Mouse (Mus musculus): ENCODE measurements at regions not wholly inside any gene's neighbourhood (a gene's known extent, or its start where the extent isn't known, plus 50 kb on each side); places are given as distances from the start of the nearest gene placed in this dataset.
A peak's percentile ranks its signal among the peaks of the same experiment; 100 is the strongest.

DNA sequence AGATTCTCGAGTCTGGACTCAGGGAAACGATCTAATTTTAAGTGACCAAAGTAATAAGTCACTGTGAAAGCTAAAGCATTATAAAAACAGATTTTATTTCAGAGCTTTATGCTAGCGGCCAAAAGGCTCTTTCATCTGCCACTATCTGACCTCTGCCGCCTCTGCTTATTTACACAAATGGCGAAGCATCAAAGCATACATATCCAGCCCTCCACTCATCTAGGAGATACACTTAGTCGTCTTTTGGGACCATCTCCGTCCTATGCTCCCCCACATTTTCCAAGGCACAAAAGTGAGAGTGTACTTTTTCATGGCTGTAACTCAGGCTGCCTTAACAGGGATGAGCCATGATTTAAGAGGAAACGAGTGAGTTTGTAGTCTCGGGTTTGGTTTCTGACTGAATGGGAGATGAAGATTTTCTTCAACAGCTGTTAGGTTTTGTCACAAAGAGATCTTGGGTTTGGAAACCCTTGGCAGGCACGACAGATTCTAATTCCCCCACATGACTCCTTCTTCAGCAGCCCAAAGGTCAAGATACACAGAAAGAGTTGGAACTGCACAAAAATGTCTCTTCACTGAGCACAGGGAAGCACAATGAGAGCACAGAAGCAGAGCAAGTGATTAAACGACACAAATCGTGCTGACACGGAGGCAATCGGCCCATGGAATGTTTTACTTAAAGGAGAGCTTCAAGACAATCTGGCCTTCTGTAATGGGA lies 96.7 kb upstream of the Actbl2 start:
- no peak for DNase-seq (ENCODE audit: low spot score in 2 of 2)

DNA sequence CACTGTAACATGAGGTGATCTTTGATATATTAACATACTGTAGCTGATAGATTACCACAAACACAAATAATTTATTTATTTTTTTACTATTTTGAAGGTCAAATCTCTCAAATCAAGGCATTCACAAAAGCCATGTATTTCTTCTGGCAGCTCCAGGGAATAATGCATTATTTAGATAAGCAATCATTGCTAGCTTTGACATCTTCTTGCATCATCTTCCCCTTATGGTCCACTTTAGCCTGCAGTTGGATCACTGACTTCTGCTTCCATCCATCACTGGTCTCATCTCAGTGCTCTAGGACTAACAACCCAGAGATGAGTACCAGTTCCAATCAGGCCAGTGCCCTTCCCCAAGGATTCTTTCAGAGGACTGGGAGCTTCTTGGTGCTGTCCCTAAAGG lies 95.3 kb upstream of the Actbl2 start:
- no peak for DNase-seq (ENCODE audit: low spot score in 2 of 2)

DNA sequence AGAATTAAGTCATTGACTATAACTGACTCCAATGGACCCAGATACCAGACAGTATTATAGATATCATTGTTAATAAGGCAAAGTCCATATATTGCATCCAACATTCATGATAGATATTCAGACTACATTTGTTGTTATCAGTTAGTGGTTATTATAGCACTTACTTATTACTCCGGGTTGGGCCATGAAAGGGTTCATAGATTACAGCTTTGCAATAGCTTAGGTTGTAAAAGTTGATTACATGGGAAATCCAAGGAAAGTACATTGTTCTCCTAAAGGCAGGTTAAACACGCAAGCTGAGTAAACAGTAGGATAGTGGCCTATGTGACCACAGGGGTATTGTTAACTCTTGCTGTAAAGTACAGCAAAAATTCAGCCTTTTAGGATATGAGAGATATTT lies 89.3 kb upstream of the Actbl2 start:
- no peak for DNase-seq (ENCODE audit: low spot score in 2 of 2)

DNA sequence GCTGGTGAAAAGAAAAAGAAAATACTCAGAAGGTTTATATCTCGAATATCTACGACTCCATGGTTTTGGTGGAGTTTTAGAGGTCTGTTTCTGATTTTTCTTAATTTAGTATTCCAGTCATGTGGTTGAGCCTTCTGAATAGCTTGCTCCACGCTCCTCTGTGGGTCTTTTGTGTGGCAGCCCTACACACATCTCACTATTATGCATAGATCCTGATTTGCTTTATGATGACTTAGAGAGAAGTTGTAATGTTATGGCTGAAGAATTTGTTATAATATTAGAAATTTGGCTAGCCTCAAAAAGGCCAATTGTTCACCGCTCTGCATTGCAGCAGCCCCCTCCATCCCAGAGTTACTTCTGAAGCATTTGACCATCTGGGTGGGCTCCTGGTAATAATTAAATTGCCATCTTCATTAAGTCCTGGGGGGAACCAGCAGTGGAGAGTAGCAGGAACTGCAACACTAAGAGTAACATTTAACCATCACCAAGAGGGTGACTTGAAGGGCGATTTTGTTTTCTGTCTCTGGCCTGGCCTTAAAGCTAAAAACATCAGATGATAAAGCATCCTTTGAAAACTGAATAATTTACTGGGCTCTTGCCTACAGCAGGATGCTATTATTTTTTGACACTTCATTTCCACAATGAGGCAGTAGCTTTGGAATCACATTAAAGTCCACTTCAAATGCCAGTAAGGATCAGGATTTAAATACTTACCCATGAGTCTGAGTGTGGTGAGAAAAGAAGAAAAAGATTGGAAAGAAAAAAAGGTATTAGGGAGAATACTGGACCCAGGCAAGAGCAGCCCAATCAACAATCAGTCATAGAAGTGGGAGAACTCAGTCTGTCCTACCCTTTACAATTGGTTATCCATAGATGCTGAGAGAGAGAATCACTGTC lies 84.3 kb upstream of the Actbl2 start:
- DNase-seq (ENCODE audit: low spot score in 2 of 2) = no peak

DNA sequence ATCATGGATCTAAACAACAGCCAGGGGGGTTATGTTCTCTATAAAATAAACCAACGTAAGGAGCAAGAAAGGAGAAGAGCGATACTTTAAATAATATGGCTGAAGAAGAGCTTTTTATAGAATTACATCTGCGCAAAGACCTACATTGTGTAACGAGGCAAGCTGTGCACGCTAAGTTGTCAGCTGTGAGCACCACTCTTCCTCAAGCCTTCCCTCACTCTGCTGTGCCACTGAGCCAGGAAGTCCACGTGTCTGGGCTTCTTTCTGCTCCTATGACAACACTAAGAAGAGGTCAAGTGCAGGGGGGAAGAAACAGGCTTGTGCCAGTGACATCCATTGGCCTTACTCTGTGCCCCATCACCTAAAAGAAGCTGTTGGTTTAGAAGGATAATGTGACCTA lies 75.6 kb upstream of the Actbl2 start:
- no peak for DNase-seq (ENCODE audit: low spot score in 2 of 2)

DNA sequence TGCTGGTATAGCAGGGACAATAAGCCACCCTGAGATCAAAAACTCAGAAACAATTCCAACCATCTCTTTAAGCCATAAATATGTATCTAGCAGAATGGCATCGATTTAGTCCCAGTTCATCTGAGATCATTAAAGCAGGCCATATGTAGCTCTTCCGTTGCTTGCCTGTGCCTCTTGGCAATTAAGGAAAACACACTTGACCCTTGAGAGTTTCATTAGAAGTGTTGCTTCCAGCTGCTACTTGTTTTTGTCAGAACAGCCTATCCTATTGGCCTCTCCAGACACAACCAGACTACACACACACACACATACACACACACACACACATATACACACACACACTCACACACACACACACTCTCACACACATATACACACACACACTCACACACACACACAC lies 71.5 kb upstream of the Actbl2 start:
- DNase-seq (ENCODE audit: low spot score in 2 of 2) = no peak

DNA sequence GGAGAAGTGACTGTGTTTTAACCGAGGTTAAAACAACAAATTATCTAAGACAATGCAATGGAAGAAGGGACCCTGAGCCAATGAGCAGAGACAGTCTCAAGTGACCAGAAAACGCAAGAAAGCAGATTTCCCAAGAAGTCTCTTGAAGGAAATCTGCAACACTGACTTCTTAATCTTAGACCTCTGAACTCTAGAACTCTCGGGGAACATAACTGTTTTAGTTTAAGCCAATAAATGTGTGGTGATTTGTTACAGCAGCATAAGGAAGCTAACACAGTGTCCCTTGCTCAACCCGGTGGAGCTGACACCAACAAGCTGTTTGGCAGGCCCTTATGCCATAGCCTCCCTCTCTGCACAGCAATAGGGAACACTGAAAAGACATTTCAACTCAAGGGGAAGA lies 69.0 kb upstream of the Actbl2 start:
- no peak for DNase-seq (ENCODE audit: low spot score in 2 of 2)

DNA sequence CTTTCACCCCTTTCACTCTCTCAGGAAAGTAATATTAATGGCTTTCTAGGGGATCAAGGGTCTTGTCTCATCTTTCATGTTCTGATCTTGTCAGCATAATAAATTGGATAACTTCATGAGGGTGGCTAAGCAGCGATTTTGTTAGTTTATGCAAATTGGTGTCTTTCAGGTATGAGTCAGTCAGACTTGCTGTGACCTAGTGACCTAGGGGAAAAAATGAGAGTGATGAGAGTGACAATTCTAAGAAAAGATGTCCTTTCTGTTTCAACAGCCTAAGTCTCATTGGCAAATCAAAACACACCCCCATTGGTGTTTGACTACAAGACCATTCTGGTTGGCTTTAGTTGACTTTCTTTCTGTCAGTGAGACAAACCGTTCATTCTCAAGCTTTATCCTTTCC lies 68.0 kb upstream of the Actbl2 start:
- DNase-seq (ENCODE audit: low spot score in 2 of 2) = no peak

DNA sequence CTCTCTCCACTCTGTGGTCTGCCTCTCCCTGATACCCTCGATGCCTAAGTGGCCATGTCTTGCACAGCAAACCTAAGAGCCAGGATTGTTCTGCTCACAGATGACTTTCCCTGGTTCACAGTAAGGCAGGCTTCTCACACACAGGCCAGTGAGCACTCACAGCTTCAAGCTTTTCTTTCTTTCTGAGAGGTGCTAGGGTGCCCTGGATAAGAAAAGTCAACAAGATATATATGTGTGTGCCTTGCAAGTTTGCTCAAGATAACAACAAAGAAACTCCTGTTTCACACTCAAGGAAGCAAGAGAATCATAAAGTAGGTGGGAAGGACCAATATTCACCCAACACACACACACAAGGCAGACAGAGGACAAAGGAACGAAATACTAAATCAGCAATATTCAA lies 60.9 kb upstream of the Actbl2 start:
- DNase-seq (ENCODE audit: low spot score in 2 of 2) = no peak

DNA sequence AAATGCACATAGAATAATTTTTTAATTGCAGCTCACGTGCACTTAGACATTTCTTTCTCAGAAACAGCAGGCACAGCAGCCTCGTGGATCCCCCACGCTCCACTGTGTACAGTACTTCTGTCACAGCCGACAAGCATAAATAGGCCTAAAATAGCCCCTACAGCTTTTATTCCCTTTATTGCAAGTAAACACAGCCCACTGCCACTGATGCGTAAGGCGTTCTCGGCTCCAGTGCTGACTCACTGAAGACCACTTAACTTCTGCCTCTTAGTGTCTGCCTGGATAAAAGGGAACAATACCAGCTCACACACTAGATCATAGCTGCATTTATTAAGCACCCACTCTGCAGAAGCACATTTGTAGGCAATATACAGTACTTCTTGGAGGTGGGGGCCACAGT lies 60.5 kb upstream of the Actbl2 start:
- no peak for DNase-seq (ENCODE audit: low spot score in 2 of 2)

DNA sequence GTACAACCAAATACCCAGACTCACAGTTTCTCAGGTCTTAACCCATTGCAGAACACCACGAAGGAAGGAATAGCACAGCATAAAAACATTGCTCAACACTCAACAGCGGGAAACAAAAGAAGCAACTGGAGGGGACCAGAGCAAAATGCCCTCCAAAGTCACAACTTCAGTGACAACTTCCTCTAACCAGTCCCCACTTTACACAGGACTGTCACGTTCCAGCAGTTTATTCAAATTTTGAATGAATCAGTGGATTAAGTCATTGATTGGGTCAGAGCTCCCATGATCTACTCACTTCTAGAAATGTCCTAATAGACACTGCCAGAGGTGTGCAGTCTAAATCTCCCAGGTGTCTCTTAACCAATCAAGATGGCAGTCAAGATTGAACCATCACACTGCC lies 53.3 kb upstream of the Actbl2 start:
- no peak for DNase-seq (ENCODE audit: low spot score in 2 of 2)

DNA sequence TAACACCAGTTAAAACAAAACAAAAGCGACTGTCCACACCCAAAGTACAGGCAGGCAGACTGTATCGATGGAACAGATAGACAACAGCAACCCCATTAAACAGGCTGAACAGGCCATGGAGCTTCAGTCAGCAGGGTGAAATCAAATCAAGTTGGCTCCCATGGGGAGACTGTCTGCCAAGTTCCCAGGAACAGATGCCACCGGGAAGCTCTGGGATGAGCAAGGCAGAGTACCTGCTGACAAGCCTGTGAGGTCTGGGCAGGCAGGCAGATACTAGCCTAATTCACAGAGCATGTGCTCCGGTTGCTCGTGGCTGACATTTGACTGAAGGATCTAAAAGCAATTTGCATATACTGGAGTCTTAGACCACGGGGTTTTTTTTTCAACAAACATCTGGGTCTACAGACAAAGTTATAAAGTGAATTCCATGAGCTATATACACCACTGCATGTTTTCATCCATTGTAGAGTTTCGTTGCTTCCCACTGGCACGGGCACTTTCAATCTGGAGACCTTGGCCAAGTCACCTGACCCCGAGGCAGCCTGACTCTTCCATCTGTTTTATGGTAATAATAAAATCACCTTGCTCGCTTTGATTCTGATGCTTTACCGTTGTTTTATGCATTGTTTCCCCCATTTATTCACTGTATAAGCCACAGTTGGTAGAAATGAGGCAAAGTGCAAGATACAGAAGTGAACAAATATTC lies 50.1 kb upstream of the Actbl2 start:
- DNase-seq (ENCODE audit: low spot score in 2 of 2) = peak; percentile 8 to 16
